9 mouse cellular contexts compared by ENCODE assay signal in genomic region chr4:106255959-106256609, GRCm38 (mm10). TPM values are rescaled to one million over a fixed set of nuclear protein-coding genes. Genes with fewer than 3 reads are reported as not detected.
DNase-seq lines count a peak whose midpoint lies in the region; ATAC-seq and TF ChIP-seq lines count a peak whose summit lies in the region.
"Had no signal": no experiment of that assay in that cellular context is flagged by ENCODE, and none has a peak within 500 bp of the region (broad histone marks: within the 10 kb centered on the region; RNA-seq: fewer than 3 reads in every experiment).

No protein-coding gene starts in this region.

- peak overlapping the region; percentile 68 for H3K27ac ChIP-seq in gastrocnemius, adult 2 months
- no peak overlapping the region; the same call in 1 of the 2 replicates for H3K27ac ChIP-seq in forebrain, embryonic 16.5 days (ENCODE audit: low read length)
- H3K27ac ChIP-seq: embryonic facial prominence, embryonic 12.5 days had no signal

- no peaks in the 10 kb centered on the region for H3K9me3 ChIP-seq in forebrain, embryonic 16.5 days (ENCODE audit: control insufficient read depth, low read length)
- H3K9me3 ChIP-seq: embryonic facial prominence, embryonic 12.5 days had no signal

- no peaks in the 10 kb centered on the region for H3K36me3 ChIP-seq in forebrain, embryonic 16.5 days (ENCODE audit: control insufficient read depth, insufficient read depth)
- H3K36me3 ChIP-seq: embryonic facial prominence, embryonic 12.5 days had no signal

- H3K4me1 ChIP-seq in forebrain, embryonic 16.5 days (replicated peaks; ENCODE audit: control insufficient read depth, insufficient read depth, low read length): peaks cover 12% of the 10 kb centered on the region
- H3K4me1 ChIP-seq: embryonic facial prominence, embryonic 12.5 days had no signal

- TF ChIP-seq CTCF in gastrocnemius, adult 2 months (IDR thresholded peaks at IDR 0.05): no peak

- no peak overlapping the region for H3K9ac ChIP-seq in forebrain, embryonic 16.5 days (replicated peaks; ENCODE audit: low read depth, low read length)
- H3K9ac ChIP-seq: embryonic facial prominence, embryonic 12.5 days had no signal

- peak; percentile 60 for DNase-seq in gastrocnemius, adult 2 months
- DNase-seq in gastrocnemius, postnatal 4 days (ENCODE audit: low spot score in 2 of 2): no peak
- peak; percentile 71 for DNase-seq in adrenal gland, postnatal 14 days
- DNase-seq in kidney, adult 18-20 months: peak; percentile 83
- DNase-seq in left cerebral cortex, postnatal 14 days (ENCODE audit: low spot score in 2 of 2): peak; percentile 68 to 71
- DNase-seq in thymus, postnatal 0 days (ENCODE audit: low spot score): no peak

- H3K4me3 ChIP-seq in gastrocnemius, adult 2 months: no peak overlapping the region
- no peak overlapping the region for H3K4me3 ChIP-seq in forebrain, embryonic 16.5 days (replicated peaks; ENCODE audit: low read length)
- H3K4me3 ChIP-seq: embryonic facial prominence, embryonic 12.5 days had no signal

- no peaks in the 10 kb centered on the region for H3K27me3 ChIP-seq in forebrain, embryonic 16.5 days (replicated peaks; ENCODE audit: control insufficient read depth, insufficient read depth, low read length)
- H3K27me3 ChIP-seq: embryonic facial prominence, embryonic 12.5 days had no signal

- intact Hi-C loops in gastrocnemius, adult 2 months (cut with DNase I): loop anchor here (5.0 kb wide), 1 partner anchor 76 kb away; no protein-coding TSS in a partner anchor
- intact Hi-C loops in left cerebral cortex, postnatal 14 days (cut with DNase I): no loop called here

- no peak overlapping the region for H3K4me2 ChIP-seq in forebrain, embryonic 16.5 days (ENCODE audit: low read length)
- H3K4me2 ChIP-seq: embryonic facial prominence, embryonic 12.5 days had no signal

- ATAC-seq in forebrain, embryonic 16.5 days: peak; percentile 66
- no peak for ATAC-seq in inflammation-experienced regulatory T-cells, adult 6 months

RNA-seq across cellular contexts. Expression of gene Usp24, which starts 59.9 kb away (rescaled TPM):
- 10 to 100 TPM; 62.5 to 69.2 TPM for total RNA-seq in gastrocnemius, adult 2 months (2021)
- 10 to 100 TPM; 34.9 to 36.4 TPM for total RNA-seq in gastrocnemius, postnatal 4 days (2021)
- total RNA-seq in adrenal gland, postnatal 14 days (2021): 39.3 and 43.9 TPM in 2 replicates
- polyA plus RNA-seq in forebrain, embryonic 16.5 days (2015; fragmentation: Nextera tagmentation; extraction: Ambion mirVana): 7.7 and 8.8 TPM in 2 replicates
- total RNA-seq in left cerebral cortex, postnatal 14 days (2021): 10 to 100 TPM; 39.6 to 40.5 TPM
- polyA plus RNA-seq in inflammation-experienced regulatory T-cells, adult 6 months (2017; shearing (Covaris generic)): 10 to 100 TPM in 2 of 3 experiments, 1 to 10 TPM in 1; 5.2 to 11.9 (median 10.6) TPM
- 10.9 and 15.3 TPM in 2 replicates for polyA plus RNA-seq in thymus, postnatal 0 days (2015; fragmentation: Nextera tagmentation; extraction: Ambion mirVana)

Comparison
In these comparisons a context has a peak if more than half of its experiments do, and no peak if none do; other contexts are left out.
1. DNase-seq: peak in gastrocnemius, adult 2 months (single experiment), adrenal gland, postnatal 14 days (single experiment), kidney, adult 18-20 months (single experiment) and left cerebral cortex, postnatal 14 days (2 of 2); none in gastrocnemius, postnatal 4 days (0 of 2) and thymus, postnatal 0 days (single experiment).